Mouse (Mus musculus) adrenal gland, adult (tissue): Measurements from ENCODE around the gene Gmnn.
A peak's percentile ranks its signal among the peaks of the same experiment; 100 is the strongest.
"Not testable (repeated sequence)": the region's sequence is repeated elsewhere in the genome, so short reads cannot be mapped to it uniquely, and the experiment has no call there.

Source experiments
- DNase-seq, 2 experiments: peaks; one replicate each; pipeline ENCODE4 v3.0.0; 2022 to 2023; ENCODE audit warnings: low spot score in 1 of 2; ENCODE audit not compliant: inconsistent age in 2 of 2

Gene Gmnn

GRCm38 (mm10) chr13:24761403-24762227 is at the start of gene Gmnn:
Gene Gmnn (minus strand): TSS chr13:24761923.
- peak; percentile 92 to 96 for DNase-seq

GRCm38 (mm10) chr13:24806079-24806478 is 44.4 kb upstream of the Gmnn start:
- peak; percentile 53 to 76 for DNase-seq

DNA sequence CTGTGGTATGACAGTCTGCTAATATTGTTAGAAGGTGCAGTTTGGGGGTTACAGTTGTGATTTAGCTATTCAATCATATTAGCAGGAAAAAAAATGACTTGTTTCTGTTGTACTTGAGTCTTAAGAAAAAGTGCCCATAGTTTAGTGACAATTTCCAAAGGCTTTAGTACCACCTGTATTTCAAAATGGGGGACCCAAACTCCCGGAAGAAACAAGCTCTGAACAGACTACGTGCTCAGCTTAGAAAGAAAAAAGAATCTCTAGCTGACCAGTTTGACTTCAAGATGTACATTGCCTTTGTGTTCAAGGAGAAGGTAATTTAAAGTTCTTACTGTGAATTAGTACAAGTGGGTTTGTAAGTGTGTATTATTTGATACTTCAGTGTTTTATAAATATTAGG is 41.5 kb upstream of the Gmnn start:
- DNase-seq: no peak

- DNase-seq: peak; percentile 54 to 78
Measured at GRCm38 (mm10) chr13:24802131-24802691, 40.5 kb upstream of the Gmnn start.

DNA sequence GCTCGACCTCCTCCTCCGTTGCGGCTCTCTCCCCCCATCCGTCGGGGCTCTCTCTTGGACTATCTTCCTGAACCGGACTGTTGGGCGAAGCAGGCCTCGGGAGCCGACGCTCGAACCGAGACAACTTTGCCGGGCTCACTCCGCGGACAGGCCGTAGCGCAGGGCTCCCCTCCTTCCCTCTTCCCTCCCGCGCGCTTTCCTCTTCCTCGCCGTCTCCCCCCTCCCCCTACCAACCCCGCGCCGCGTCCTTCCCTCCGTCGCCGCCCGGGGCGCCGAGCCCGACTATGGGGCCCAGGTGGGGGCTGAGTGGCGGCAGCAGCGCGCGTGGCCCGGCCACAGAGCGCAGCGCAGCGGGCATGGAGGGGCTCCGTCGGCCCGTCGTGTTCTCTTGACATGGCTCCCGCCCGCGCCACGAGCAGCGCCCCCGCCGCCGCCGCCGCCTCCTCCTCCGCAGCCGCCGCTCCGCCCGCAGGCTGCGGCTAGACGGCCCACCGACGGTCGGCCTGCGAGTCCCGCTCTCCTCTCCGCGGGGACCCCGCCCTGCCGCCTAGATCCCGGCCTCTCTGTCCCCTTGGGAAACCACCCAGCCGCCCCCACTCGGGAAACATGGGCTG is 39.7 kb upstream of the Gmnn start, which contains the start of gene BC005537:
BC005537 (plus strand) TSS at position 350 of the 614 bp plus-strand sequence.
- no peak for DNase-seq

- peak; percentile 98 to 99 for DNase-seq
Measured at GRCm38 (mm10) chr13:24800674-24801307, 39.1 kb upstream of the Gmnn start.

GRCm38 (mm10) chr13:24799925-24800673 is 38.4 kb upstream of the Gmnn start:
- peak; percentile 87 to 95 for DNase-seq

GRCm38 (mm10) chr13:24799378-24799777 is 37.7 kb upstream of the Gmnn start:
- DNase-seq: peak in 1 of 2 experiments; percentile 37

DNA sequence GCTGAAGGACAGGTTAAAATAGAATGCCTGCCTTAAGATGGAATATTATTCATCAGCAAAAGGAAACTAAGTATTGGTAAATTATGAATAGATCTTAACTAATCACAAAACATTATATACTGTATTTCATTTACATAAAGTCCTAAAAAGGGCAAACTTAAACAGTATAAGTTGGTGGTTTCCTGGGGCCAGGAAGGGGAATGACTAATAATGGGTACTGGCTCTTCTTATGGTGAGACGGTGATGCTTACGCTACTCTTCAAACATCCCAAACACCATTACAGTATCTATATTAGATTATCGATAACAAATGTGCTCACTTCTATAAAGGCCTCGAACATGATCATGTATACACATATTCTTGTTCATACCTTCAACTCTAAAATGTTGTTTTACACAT is 37.0 kb upstream of the Gmnn start:
- DNase-seq: no peak

- DNase-seq: peak; percentile 58 to 80
Measured at GRCm38 (mm10) chr13:24792411-24793045, 30.8 kb upstream of the Gmnn start.

GRCm38 (mm10) chr13:24791349-24791748 is 29.6 kb upstream of the Gmnn start:
- peak; percentile 24 to 70 for DNase-seq

- no peak for DNase-seq
Measured at GRCm38 (mm10) chr13:24787477-24787876, 25.8 kb upstream of the Gmnn start.

DNA sequence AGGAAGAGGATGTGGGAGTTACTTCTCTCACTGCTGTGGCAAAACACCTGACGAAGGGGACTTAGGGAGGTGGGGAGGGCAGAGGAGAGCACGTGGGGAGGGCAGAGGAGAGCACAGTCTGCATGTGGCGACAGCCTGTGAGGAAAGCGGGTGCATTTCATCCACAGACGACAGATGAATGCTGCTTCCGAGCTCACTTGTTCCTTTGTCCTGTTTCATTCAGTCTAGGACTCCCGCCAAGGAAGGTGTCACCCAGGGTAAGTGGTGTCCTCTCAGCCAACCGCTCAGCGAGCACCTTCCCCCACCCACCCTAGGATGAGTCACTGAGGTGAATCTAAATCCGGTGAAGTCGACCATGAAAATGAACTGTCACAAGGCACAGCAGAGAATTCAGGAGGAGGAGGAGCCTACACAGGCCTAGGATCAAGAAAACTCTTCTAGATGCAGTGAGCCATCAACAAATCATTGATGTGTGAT is 24.3 kb upstream of the Gmnn start:
- peak; percentile 49 to 56 for DNase-seq

DNA sequence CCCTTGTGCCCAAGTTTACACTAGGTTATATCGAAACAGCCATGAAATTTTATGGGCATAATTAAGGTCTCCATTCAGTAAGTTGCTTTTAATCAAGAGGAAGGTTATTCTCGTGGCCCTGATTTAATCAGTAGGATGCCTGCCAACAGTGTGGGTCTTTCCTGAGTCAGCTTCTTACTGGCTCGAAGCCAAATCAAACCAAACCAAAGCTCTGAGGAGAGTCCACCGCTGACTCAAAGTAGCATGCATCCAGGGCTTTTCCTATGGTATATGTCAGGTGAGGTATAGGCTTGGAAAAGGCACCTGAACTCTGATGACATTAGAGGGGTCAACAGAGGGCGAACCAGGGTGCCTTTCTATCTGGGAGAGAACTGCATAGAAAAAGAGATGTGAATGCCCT is 20.2 kb upstream of the Gmnn start:
- DNase-seq: peak; percentile 81 to 93

- no peak for DNase-seq
Measured at GRCm38 (mm10) chr13:24778706-24779380, 17.1 kb upstream of the Gmnn start.

- no peak for DNase-seq
Measured at GRCm38 (mm10) chr13:24778026-24778425, 16.3 kb upstream of the Gmnn start.

DNA sequence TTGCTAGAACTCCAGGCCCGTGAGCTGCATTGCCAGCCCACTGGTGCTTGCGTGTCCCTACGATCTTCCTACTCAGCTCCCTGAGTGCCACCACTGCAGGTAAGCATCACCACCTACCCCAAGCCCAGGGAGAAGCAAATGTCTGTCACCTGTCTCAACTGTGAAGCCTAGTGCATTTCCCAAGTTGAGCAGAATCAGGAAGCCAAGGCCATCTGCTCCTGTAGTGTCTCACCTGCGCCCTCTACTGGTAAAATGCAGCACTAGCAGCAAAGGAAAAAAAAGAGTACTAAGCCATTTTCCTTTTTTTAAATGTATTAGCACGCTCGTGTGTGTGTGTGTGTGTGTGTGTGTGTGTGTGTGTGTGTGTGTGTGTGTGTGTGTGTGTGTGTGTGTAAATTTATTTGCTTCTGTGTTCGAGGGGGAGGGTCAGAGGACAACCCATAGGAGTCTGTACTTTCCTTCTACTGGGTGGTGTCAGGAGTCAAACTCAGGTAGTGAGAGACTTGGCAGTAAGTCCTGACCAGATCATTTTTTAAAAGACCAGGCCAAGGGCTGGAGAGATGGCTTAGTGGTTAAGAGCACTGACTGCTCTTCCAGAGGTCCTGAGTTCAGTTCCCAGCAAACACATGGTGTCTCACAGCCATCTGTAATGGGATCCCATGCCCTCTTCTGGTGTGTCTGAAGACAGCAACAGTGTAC is 14.6 kb upstream of the Gmnn start:
- peak; percentile 53 to 82 for DNase-seq

DNA sequence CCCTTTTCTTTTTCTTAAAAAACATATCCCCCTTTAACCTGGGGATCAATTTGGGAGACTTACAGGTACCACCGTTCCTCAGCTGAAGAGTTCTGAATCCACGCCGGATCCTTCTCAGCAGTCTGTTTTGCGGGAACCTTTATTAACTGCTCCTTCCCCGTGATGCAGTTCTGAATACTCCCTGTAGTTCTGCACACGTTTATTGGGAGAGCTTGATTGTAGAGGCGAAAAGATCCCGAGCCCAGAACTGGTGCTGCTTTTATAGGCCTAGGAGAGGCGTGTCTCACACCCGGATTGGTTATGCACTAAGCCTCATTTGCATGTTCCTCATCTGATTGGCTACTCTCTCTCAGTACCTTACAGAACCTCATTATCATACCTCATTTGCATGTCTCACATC is 9.8 kb upstream of the Gmnn start:
- not testable (repeated sequence) for DNase-seq

DNA sequence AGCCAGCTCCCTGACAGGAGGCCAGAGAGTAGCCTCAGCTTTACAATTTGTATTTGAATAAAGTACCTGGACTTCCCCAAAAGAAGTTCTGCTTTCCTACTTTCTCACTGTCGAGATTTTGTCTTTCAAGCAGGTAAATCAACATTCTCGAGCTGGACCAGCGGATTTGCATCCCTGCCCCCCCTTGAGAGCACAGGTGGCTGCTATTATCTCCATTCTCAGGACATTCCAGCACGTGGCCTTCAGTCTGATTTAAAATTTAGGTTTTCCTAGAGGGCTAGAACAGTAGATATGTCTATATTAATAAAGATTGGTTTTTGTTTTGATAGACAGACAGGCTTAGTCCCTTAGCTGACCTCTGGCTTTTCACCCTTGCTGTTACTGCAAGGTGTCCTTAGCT is 6.1 kb upstream of the Gmnn start:
- DNase-seq: not testable (repeated sequence)
